Mouse (Mus musculus) c-Kit-positive CD71-negative TER-119-negative erythroid progenitor cells, embryonic 14.5 days (primary cell): ENCODE data around the gene Mrpl30.

Experiments used
- DNase-seq: peaks from one replicate; pipeline ENCODE4 v3.0.0-alpha.2; 2013; ENCODE audit warnings: low read depth

The Mrpl30 gene

DNA sequence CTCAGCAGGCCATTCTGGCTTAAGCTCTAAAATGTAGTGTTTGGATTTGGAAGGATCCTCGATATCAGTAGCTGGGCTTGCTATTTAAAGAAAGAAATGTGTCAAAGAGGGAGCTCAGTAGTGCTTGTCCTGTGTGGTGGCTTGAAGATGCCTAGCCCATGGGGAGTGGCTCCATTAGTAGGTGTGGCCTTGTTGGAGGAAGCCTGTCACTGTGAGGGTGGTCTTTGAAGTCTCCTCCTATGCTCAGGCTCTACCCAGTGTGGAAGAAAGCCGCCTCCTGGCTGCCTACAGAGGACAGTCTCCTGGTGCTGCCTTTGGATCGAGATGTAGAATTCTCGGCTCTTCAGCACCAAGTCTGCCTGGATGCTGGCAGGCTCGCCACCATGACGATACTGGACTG, 10.0 kb downstream of the Mrpl30 start:
- DNase-seq, result no peak

GRCm38 (mm10) chr1:37903178-37903577, 12.9 kb downstream of the Mrpl30 start:
- no peak for DNase-seq

- DNase-seq, result no peak
These were observed 22.5 kb downstream of the Mrpl30 start for GRCm38 (mm10) chr1:37912751-37913150.

DNA sequence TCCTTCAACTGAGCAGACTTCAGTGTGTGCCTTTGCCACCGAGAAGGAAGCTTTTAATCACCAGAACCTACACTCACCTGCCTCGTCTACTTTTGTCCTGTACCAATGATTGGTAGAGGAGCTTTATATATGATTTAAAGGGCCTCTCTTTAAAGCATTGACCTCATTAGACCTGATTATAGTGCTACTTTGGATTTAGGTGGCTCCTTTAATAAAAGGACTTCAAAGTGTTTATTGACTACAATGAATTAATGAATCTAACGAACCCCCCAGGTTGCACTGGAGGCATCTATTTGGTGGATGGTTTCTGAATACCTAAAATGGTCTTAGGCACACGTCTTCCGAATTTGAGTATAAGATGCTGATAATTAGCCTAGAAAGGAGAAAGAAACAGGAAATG, 26.1 kb downstream of the Mrpl30 start, which contains the start of gene Lyg2:
TSS of gene Lyg2 (minus strand) at position 101 of the 400 bp plus-strand sequence.
- no peak for DNase-seq

GRCm38 (mm10) chr1:37917666-37918065, 27.4 kb downstream of the Mrpl30 start:
- DNase-seq, result no peak

DNA sequence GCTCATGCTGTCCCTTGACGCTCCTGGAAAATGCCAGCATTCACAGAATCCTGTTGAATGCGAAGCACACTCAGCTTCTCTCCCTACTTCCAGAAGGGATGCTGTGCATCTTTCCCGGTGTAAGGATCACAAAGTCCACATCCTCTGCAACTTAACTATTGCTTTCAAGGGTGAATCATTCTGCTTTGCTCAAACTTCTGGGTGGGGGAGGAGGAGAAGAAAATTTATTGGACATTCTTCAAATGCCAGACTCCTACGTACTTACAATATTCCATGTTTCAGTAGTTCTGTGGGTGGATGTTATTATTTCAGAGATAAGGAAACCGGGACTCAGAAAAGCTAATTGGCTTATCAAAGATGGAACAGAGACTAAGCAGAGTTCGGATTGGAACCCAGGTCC, 27.8 kb downstream of the Mrpl30 start:
- DNase-seq, result no peak

DNA sequence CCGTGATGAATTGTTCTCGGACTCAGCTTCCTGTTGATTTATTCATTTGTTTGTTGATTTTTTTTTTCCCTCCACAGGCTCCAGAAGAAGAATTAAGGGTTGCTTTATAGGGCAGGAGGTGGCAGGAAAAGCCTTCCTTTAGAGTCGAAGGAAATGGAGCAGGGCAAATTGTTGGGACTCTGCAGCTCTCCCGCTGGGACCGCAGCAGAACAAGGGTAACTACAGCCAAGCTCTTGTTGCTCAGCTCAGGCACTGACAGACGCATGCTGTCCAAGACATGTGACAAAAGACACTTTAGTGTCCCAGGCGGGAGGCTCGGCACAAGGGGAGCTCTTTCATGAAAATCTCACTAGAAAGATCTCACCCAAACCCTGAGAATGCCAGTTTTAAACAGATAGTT, 32.3 kb downstream of the Mrpl30 start:
- no peak for DNase-seq

GRCm38 (mm10) chr1:37925971-37926370, 35.7 kb downstream of the Mrpl30 start:
- no peak for DNase-seq

- no peak for DNase-seq
These were observed 41.5 kb downstream of the Mrpl30 start for GRCm38 (mm10) chr1:37931806-37932205.
